Mouse (Mus musculus): ENCODE results near the gene Inca1.

The Inca1 gene

DNA sequence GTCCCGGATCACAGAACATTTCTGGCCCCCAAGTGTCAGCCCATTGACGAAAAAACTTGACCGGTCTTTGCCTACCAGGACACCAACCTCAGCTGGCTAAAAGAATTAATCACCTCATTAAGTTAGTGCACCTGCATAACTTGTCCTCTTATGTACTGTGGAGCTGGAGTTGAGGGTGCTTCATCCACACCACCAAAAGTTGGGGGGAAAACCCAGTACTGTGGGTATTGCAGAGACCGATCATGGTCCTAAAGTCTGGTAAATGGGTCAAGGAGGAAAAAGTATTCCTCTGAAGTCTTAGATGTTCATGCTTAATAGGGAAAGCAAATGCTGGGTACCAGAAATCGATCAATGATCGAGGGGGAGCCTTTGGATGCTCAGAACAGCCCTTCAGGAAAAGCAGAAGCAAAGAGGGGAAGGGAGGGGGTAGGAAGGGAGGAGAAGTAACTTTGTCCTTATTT, 47.0 kb downstream of the Inca1 start:
- no peak for DNase-seq (ENCODE audit: low spot score in 2 of 2)

DNA sequence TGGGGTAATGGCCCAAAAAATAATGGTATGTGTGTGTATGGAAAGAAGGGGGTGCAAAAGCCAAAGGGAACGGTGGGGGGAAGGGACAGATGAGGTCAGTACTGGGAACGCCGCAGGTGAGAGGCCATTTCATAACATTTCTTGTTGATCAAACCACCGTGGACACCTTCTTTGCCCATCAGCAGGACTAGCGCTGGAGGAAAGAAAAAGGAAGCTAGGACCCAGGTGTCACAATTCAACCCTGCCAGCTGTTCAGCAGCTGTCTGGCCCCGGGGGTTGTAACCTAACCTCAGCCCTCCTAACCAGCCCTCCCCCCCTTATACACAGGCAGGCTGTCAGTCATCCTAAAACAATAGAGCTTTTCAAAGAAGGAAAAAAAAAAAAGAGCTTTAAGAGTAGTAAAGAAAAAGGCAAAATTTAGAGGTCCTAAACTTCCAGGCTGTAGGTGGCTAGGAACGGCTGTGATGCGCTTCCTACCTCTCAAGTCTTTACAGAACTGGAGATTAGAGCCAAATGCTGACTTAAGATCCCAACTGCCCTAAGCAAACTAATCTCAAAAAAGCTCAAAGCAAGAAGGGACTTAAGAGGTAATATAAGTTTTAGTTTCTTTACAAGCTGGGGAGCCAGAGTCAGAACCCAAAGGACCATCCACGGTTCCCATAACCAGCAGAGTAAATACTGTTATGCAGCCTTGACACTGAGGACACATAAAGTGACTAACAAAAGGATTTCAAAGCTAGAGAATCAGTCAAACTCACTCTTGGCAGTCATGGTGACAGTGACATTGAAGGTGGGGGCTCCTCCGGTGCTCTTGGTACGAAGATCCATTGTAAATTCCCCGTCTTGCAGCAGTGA, 47.7 kb downstream of the Inca1 start:
- no peak for DNase-seq (ENCODE audit: low spot score in 2 of 2)

- DNase-seq (ENCODE audit: low spot score in 2 of 2) = no peak
These were observed 48.6 kb downstream of the Inca1 start for GRCm38 (mm10) chr11:70651391-70651790.

GRCm38 (mm10) chr11:70650322-70651175, 49.4 kb downstream of the Inca1 start:
- no peak for DNase-seq (ENCODE audit: low spot score in 2 of 2)

- DNase-seq (ENCODE audit: low spot score in 2 of 2) = no peak
These were observed 50.7 kb downstream of the Inca1 start for GRCm38 (mm10) chr11:70649185-70649734.

DNA sequence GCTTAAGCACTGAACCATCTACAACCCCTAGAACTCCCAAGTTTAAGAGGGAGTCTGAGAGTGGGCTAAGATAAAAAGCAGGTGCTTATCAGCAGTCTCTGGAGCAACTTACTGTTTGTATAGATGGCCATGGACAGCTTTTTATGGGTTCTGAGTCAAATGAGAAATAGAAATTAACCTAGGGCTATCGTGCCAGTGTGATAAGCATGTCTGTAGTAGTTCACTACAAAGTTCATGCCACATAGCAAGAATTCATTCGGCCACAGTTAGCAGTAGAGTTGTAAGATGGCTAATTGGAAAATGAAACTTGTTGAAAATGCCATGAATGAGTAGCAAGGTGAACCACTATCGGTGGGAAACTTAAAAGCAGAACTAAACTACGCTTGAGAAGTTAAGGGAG, 51.4 kb downstream of the Inca1 start:
- DNase-seq (ENCODE audit: low spot score in 2 of 2) = no peak

DNA sequence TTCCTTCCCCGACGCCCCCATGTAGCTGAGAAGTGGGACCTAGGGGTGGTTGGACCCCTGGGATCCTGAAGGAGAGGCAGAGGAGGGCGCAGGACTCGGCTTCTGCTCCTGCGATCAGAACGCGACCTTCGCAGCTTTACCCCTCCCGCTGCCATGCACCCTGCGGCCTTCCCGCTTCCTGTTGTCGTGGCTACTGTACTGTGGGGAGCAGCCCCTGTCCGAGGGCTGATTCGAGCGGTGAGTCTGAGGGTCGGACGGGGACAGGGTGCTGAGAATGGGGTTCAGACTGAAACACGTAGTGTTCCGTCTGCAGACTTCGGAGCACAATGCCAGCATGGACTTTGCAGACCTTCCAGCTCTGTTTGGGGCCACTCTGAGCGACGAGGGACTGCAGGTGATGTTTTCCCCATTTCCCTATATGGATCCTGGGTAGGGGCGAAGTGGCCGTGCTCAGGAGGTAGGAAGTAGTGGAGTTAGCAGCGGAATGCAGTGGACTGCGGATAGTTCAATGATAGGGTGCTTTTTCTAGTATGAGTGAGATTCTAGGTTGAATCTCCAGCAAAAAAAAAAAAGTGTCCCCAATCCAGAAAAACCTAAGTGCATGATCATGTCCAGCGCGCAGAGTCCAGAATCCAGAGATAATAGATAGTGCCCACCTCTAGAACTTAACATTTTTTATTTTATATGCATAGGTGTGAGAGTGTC, 52.1 kb downstream of the Inca1 start:
- DNase-seq (ENCODE audit: low spot score in 2 of 2) = no peak

DNA sequence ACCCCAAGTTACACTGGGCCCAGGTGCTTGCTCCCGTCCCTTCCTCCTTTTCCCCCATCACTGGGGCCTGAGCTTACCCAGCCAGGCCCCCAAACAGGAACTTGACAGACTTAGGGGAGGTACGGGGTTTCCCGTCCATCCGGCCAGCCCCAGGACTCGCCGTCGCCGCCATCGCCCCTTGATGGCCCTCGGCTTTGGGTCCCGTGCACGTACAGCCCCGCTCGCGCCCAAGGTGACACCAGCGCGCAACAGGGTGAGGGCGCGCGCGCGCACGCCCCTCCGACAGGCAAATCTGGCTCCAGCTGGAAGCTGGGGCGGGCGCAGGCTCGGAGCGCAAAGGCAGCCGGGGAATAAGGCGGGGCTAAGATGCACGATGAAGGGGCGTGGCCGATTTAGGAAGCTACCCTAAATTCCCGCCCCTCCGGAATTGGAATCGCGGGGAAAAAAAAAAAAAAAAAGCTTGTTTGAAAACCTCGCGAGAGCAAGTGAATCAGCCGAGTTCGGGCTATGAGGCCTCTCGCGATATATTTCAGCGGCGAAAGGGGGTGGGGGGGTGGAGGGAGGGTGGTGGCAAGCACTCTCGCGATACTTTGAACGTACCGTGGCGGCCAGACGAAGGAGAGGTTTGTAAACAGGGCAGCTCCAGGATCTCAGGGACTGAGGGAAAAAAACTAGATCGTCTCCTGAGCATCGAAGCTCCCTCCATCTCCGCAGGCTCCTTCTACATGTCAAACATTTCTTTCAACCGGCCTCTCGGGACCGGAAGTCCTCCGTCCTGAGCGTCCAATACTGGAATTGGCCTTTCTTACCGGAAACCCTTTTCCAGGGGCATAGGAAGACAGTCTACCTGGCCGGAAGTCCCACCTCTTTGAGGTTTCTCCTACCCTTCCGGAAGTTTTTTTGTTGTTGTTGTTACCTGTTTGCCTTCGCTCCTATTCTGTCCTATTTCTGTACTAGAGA, 53.0 kb downstream of the Inca1 start, which contains the start of the genes Rnf167 and Slc25a11:
Gene Rnf167, plus strand, starts transcription at position 545 of the 960 bp plus-strand sequence.
Gene Slc25a11, minus strand, starts transcription at position 789 of the 960 bp plus-strand sequence.
- peak; percentile 96 for DNase-seq (ENCODE audit: low spot score in 2 of 2)

DNA sequence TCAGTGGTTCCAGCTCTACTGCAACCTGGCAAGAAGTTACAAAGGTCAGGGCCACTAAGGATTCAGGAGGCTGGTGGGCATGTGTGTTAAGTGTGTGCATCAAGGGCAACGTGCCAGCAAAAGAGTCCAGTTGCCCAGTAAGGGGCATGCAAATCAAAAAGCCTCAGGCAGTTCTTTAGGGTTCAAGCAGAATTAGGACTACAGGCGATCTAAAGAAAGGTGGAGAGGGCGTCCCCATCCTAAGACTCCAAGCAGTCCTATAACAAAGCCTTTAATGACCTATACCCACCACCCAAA, 53.7 kb downstream of the Inca1 start:
- no peak for DNase-seq (ENCODE audit: low spot score in 2 of 2)

GRCm38 (mm10) chr11:70645461-70646258, 54.3 kb downstream of the Inca1 start:
- DNase-seq (ENCODE audit: low spot score in 2 of 2) = no peak

GRCm38 (mm10) chr11:70644564-70645103, 55.3 kb downstream of the Inca1 start:
- DNase-seq (ENCODE audit: low spot score in 2 of 2) = no peak

DNA sequence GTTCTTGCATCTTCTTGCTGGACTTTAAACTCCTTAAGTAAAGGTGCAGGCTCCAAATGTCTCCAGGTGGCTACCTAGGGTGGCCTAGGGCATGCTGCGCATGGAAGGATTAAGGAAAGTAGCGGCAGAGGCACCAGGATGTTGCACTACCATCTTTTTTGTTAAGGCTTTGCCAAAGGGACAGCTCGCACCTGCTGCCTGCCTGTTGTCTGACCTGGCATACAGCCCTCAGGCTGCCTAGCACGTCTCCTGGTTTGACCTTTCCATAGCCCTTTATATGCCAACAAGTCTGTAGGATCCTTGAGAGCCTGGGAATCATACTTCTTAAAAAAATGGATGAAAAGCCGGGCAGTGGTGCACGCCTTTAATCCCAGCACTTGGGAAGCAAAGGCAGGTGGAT, 56.9 kb downstream of the Inca1 start:
- no peak for DNase-seq (ENCODE audit: low spot score in 2 of 2)

DNA sequence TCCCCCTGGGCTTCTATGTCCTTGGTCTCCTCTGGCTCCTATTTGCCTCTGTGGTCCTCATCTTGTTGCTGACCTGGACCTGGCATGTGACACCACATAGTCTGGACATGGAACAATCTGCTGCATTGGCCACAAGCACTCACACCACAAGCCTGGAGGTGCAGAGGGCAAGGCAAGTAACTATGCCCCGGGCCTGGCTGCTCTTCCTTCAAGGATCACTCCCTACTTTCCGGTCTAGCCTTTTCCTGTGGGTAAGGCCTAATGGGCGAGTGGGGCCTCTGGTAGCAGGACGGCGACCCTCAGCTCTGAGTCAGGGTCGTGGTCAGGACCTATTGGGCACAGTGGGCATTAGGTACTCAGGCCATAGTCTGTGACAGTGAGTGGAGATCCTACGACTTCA, 58.7 kb downstream of the Inca1 start:
- DNase-seq (ENCODE audit: low spot score in 2 of 2) = no peak

DNA sequence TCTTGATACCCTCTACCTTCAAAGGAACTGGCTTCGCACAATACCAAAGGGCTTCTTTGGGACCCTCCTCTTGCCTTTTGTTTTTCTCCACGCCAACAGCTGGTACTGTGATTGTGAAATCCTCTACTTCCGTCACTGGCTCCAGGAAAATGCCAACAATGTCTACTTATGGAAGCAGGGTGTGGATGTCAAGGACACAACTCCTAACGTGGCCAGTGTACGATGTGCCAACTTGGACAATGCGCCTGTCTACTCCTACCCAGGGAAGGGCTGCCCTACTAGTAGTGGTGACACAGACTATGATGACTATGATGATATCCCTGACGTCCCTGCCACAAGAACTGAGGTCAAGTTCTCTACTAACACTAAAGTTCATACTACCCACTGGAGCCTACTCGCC, 60.0 kb downstream of the Inca1 start:
- DNase-seq (ENCODE audit: low spot score in 2 of 2) = no peak

DNA sequence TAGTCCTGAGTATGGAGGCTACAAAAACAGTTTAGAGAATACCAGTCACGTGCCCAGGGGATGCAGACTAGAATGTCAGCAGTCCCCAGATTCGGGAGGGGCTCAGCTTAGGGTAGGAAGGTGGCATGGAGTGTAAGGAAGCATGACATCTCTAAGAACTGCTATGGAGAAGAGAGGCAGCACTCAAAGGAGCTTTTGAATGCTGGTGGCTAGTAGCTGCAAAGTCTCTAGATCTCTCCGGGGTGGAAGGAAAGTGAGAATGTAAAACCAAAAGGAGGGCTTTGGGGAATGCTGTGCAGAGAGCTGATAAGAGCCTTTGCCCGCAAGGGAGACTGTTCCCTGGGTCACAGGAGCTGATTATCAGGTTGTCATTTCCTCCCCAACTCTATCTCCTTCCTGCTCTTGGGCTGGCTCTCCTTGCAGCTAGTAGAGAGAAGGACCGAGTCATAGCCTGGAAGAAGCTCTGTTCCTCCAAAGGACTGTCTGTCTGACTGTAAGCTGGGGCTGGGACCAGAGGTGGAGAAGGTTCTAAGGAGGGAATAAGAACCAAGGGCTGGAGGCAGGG, 61.2 kb downstream of the Inca1 start, which contains the start of gene Gp1ba:
Gene Gp1ba, plus strand, starts transcription at position 409 of the 565 bp plus-strand sequence.
- DNase-seq (ENCODE audit: low spot score in 2 of 2) = no peak
